Mouse (Mus musculus) heart, postnatal 0 days (tissue): ENCODE data around the gene Ykt6.

ENCODE experiments used
- CTCF ChIP-seq: IDR thresholded peaks from 2 replicates; pipeline ENCODE4 v1.5.1; 2016; ENCODE audit warnings: antibody characterized with exemption, control low read depth, low read depth
- EP300 ChIP-seq: IDR thresholded peaks from 2 replicates; pipeline ENCODE4 v1.6.1; 2016; ENCODE audit warnings: antibody characterized with exemption, low read depth

DNA sequence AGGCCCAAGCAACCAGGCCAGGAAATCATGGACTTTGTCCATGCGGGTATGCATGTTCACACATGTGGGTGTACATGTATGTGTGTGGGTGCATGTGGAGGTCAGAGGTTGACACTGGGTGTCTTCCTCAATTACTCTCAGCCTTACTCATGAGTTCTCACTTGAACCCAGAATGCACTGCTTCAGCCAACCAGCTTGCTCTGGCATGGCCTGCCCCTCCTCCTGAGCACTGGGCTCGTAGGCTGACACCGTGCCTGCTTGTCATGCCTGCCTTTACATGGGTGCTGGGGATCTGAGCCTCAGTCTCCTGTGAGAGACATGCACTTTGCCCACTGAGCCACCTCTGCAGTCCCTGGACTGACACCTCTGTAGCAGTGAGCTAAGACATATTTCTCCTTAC, 56.4 kb downstream of the Ykt6 start:
- no peak for TF ChIP-seq EP300
- TF ChIP-seq CTCF = no peak
